Mouse (Mus musculus) embryonic fibroblast, embryonic 13.5 days (primary cell): ENCODE measurements around the gene Slc25a27.

ENCODE experiments used
- CTCF ChIP-seq: IDR thresholded peaks from 2 replicates; pipeline ENCODE4 v1.5.1; 2011; ENCODE audit warnings: mild to moderate bottlenecking, control low read depth, low read length, moderate library complexity, borderline replicate concordance; ENCODE audit not compliant: insufficient read depth
- POLR2A ChIP-seq: IDR thresholded peaks from 2 replicates; pipeline ENCODE4 v1.6.1; 2011; ENCODE audit warnings: low read depth, mild to moderate bottlenecking, control low read depth, low read length, moderate library complexity

DNA sequence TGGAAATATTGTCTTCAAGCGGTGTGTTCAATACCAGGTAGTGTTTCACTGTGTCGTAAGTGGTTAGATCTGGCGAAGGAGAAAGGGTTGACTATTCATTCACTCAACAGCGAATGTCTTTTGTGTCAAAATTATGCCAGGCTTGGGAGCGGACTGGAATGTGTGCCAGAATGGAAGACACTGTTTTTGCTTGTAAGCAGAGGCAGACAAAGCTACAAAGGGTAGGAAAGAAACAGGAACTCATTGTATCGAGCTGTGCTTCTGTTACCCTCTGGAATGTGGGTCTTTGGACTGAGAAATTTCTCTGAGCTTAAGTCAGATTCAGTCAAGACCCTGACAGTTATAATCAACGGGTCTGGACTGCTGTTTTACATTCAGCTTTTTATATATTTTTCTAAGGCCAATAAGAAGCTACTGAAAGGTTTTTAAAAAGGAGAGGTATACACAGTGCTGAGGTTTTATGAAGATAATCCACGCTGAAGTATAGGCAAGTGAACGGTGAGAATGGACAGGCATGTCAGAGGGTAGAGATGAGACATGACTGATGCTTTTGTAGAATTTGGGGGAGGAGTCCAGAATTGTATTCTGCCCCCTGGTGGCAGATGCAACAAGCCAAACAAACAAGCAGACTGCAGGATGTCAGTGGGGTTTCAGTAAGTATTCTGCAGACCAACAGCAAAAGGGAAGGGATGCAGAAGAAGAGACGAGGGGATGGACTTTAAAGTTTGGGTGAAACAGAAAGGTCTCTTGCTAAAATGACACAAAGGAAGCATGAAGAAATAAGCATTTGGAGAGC, 17.2 kb downstream of the Slc25a27 start:
- no peak for TF ChIP-seq CTCF
- no peak for TF ChIP-seq POLR2A
